Mouse (Mus musculus) lung, adult 2 months (tissue): ENCODE data around the gene Haspin.

Source experiments
- CTCF ChIP-seq: fragments of 200-500 bp; IDR thresholded peaks from 2 replicates; pipeline ENCODE4 v1.5.1; 2011; ENCODE audit warnings: mild to moderate bottlenecking, low read length, control low read depth; ENCODE audit not compliant: insufficient read depth
- POLR2A ChIP-seq: fragments of 200-500 bp; IDR thresholded peaks from 2 replicates; pipeline ENCODE4 v1.6.1; 2011; ENCODE audit warnings: low read depth, mild to moderate bottlenecking, control low read depth, low read length, borderline replicate concordance; ENCODE audit errors: extremely low read depth

DNA sequence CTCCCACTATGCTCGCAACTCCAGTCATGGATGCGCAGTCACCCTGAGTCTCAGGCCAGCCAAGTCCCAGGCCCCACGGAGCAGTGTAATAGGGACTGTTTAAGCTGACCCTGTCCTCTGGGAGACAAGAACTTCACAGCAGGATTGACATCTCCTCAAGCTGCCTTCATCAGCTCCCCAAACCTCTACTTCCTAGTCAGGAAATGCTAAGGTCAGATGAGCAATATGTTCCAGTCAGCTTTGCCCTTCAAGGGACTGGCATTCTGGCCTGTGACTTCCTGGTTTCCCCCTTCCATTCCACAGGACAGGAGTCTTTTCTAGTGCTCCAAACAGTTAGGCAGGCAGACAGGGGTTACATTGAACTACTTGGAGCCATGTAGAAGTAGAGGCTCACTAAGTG lies 28.2 kb downstream of the Haspin start:
- TF ChIP-seq POLR2A, result no peak
- TF ChIP-seq CTCF, result no peak
